Mouse (Mus musculus): ENCODE measurements around the gene Nfatc2.
A peak's percentile ranks its signal among the peaks of the same experiment; 100 is the strongest.

Gene Nfatc2

GRCm38 (mm10) chr2:168480692-168481091, 120.8 kb downstream of the Nfatc2 start:
- DNase-seq, result peak; percentile 88 to 93

GRCm38 (mm10) chr2:168479930-168480329, 121.5 kb downstream of the Nfatc2 start:
- DNase-seq, result peak; percentile 91 to 95

GRCm38 (mm10) chr2:168478431-168478830, 123.0 kb downstream of the Nfatc2 start:
- peak in 1 of 2 experiments; percentile 40 for DNase-seq

GRCm38 (mm10) chr2:168473496-168473895, 128.0 kb downstream of the Nfatc2 start:
- no peak for DNase-seq

- DNase-seq, result peak; percentile 60 to 77
Observed at GRCm38 (mm10) chr2:168472899-168473298, 128.6 kb downstream of the Nfatc2 start.

- DNase-seq, result peak; percentile 72 to 81
Observed at GRCm38 (mm10) chr2:168469032-168469431, 132.4 kb downstream of the Nfatc2 start.

- DNase-seq, result peak; percentile 32 to 37
Observed at GRCm38 (mm10) chr2:168467166-168467565, 134.3 kb downstream of the Nfatc2 start.

- DNase-seq, result no peak
Observed at GRCm38 (mm10) chr2:168466066-168466465, 135.4 kb downstream of the Nfatc2 start.

GRCm38 (mm10) chr2:168465646-168466045, 135.8 kb downstream of the Nfatc2 start:
- DNase-seq, result peak; percentile 59 to 69

- DNase-seq, result no peak
Observed at GRCm38 (mm10) chr2:168461865-168462264, 139.6 kb downstream of the Nfatc2 start.

- no peak for DNase-seq
Observed at GRCm38 (mm10) chr2:168459627-168460026, 141.8 kb downstream of the Nfatc2 start.

GRCm38 (mm10) chr2:168458583-168458982, 142.9 kb downstream of the Nfatc2 start:
- no peak for DNase-seq

GRCm38 (mm10) chr2:168451714-168452708, 149.4 kb downstream of the Nfatc2 start:
- no peak for DNase-seq

- DNase-seq, result peak; percentile 66 to 75
Observed at GRCm38 (mm10) chr2:168450977-168451376, 150.5 kb downstream of the Nfatc2 start.

- no peak for DNase-seq
Observed at GRCm38 (mm10) chr2:168448054-168448453, 153.4 kb downstream of the Nfatc2 start.

GRCm38 (mm10) chr2:168447601-168448000, 153.9 kb downstream of the Nfatc2 start:
- peak in 1 of 2 experiments; percentile 49 for DNase-seq

- DNase-seq, result peak; percentile 85
Observed at GRCm38 (mm10) chr2:168445211-168445810, 156.1 kb downstream of the Nfatc2 start.

- DNase-seq, result no peak
Observed at GRCm38 (mm10) chr2:168444126-168444525, 157.3 kb downstream of the Nfatc2 start.

- DNase-seq, result peak; percentile 39 to 72
Observed at GRCm38 (mm10) chr2:168441494-168441893, 160.0 kb downstream of the Nfatc2 start.

- peak; percentile 89 to 90 for DNase-seq
Observed at GRCm38 (mm10) chr2:168440918-168441328, 160.5 kb downstream of the Nfatc2 start.

GRCm38 (mm10) chr2:168438981-168439452, 162.4 kb downstream of the Nfatc2 start:
- DNase-seq, result peak in 1 of 2 experiments; percentile 25

- DNase-seq, result no peak
Observed at GRCm38 (mm10) chr2:168434187-168434586, 167.3 kb downstream of the Nfatc2 start.

GRCm38 (mm10) chr2:168433392-168433791, 168.1 kb downstream of the Nfatc2 start:
- DNase-seq, result no peak
